Mouse (Mus musculus) liver, postnatal 0 days (tissue): ENCODE measurements around the gene Rrp36.

Experiments used
- CTCF ChIP-seq: sonication (generic); IDR thresholded peaks from 2 replicates; pipeline ENCODE4 v1.5.1; 2016; ENCODE audit warnings: antibody characterized with exemption, low read depth
- EP300 ChIP-seq: IDR thresholded peaks from 2 replicates; pipeline ENCODE4 v1.6.1; 2016; ENCODE audit warnings: antibody characterized with exemption, low read depth, mild to moderate bottlenecking

DNA sequence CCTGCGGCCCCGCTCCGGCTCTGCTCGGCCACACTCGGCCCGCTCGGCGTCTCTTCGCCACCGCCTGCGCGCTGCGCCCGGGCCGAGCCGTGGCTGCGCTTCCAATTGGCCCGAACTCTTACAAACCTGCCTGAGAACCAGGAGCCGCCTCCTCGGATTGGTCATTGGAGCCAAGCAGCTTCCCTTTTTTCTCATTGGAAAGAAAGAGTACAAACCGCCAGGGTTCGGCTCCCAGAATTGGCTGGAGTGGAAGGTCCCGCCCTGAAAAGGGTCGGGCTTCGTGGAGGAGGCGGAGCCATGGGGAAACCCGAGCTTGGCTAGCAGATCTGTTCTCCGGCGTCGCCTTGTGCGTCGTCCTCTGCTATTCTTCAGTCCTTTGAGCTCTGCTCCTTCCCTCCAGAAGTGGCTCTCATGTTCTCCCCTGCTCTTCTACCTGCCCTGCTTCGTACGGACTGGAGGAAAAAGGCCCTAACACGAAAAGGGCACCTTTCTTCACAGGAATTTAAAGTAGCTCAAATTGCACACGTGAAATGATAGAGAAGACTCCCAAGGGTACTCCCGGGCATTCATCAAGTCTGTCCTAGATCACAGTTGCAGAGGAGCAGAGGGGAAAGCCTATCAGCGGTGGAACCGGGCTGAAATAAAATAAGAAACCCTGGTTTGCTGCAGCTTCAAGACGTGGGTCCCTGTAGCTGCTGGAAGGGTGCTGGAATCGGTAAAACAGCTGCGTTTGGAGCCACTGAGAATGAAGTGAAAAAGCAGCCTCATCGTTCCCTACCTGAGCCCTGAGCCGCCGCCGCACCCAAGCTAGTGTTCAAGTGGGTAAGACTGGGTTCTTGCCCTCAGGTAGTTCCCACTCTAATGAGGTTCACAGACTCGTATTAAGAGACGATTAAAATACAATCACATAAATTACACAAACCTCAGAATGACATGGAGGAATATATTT lies 31.0 kb upstream of the Rrp36 start, which contains the start of gene Ppp2r5d:
- no peak for TF ChIP-seq EP300
- no peak for TF ChIP-seq CTCF
